Mouse (Mus musculus) stomach, postnatal 0 days (tissue): Measurements from ENCODE around the gene Rptor. TPM values are rescaled to one million over a fixed set of nuclear protein-coding genes. Genes with fewer than 3 reads are reported as not detected.
A peak's percentile ranks its signal among the peaks of the same experiment; 100 is the strongest.

ENCODE experiments used
- ATAC-seq: fragments of 200-750 bp; cut with Nextera tagmentation; 2 replicates; pipeline ENCODE4 v1.8.0; 2017; ENCODE audit not compliant: low FRiP score, low TSS enrichment
- DNase-seq: peaks from one replicate; pipeline ENCODE4 v3.0.0-alpha.2; 2016; ENCODE audit warnings: low spot score
- H3K27ac ChIP-seq: fragments of 300-500 bp; sonication (generic); replicated peaks from 2 replicates; pipeline ENCODE4 v1.5.1; 2014; ENCODE audit warnings: mild to moderate bottlenecking, control low read depth
- H3K27me3 ChIP-seq: fragments of 300-500 bp; sonication (generic); 2 replicates; pipeline ENCODE4 v1.6.1; 2014; ENCODE audit warnings: low read length; ENCODE audit not compliant: control insufficient read depth, insufficient read depth
- H3K36me3 ChIP-seq: fragments of 300-500 bp; sonication (generic); 2 replicates; pipeline ENCODE4 v1.6.1; 2014; ENCODE audit warnings: low read length, mixed read lengths; ENCODE audit not compliant: control insufficient read depth, insufficient read depth
- H3K4me1 ChIP-seq: fragments of 300-500 bp; sonication (generic); replicated peaks from 2 replicates; pipeline ENCODE4 v1.6.1; 2014; ENCODE audit warnings: antibody characterized with exemption; ENCODE audit not compliant: control insufficient read depth, insufficient read depth
- H3K4me2 ChIP-seq: fragments of 300-500 bp; sonication (generic); replicated peaks from 2 replicates; pipeline ENCODE4 v1.6.1; 2014; ENCODE audit warnings: low read depth, mild to moderate bottlenecking, control low read depth, moderate library complexity
- H3K4me3 ChIP-seq: fragments of 300-500 bp; sonication (generic); 2 replicates; pipeline ENCODE4 v1.5.1; 2014; ENCODE audit warnings: low read depth, low read length, control low read depth
- H3K9ac ChIP-seq: fragments of 300-500 bp; sonication (generic); 2 replicates; pipeline ENCODE4 v1.6.1; 2014; ENCODE audit warnings: mild to moderate bottlenecking, low read length, control low read depth, mixed read lengths
- H3K9me3 ChIP-seq: fragments of 300-500 bp; sonication (generic); 2 replicates; pipeline ENCODE4 v1.6.1; 2016; ENCODE audit warnings: low read length; ENCODE audit not compliant: control insufficient read depth
- CTCF ChIP-seq: IDR thresholded peaks from 2 replicates; pipeline ENCODE4 v1.5.1; 2016; ENCODE audit warnings: antibody characterized with exemption, low read depth, mild to moderate bottlenecking, moderate library complexity
- EP300 ChIP-seq: optimal IDR thresholded peaks from 2 replicates; pipeline ENCODE3; 2016; ENCODE audit warnings: antibody characterized with exemption
- WGBS: fragments of 180-500 bp; shearing (Covaris S2); extraction: QIAGEN DNeasy Blood & Tissue Kit; methylation state at CpG from one replicate; pipeline ENCODE4 v1.1.7; 2014; 5-methylcytosine and 5-hydroxymethylcytosine counted together
- polyA plus RNA-seq: library from polyadenylated mRNA; unstranded; fragments of >200 nt; fragmentation: Nextera tagmentation; extraction: Ambion mirVana; gene quantifications from 2 replicates; pipeline ENCODE4 v1.2.1, GENCODE M21; 2015

The Rptor gene
- polyA plus RNA-seq, 1 experiment from 2014 or later, result 3.7 TPM

- DNase-seq (peak; percentile 80), ATAC-seq (peak; percentile 74)
- Histone ChIP-seq H3K4me3 (no peak overlapping the region; the same call in 1 of the 2 replicates), H3K36me3 (peaks cover 22% of the 10 kb centered on the region; the same call in 1 of the 2 replicates), H3K27ac (peak overlapping the region; percentile 83), H3K4me1 (peaks cover 14% of the 10 kb centered on the region; the same call in 1 of the 2 replicates), H3K27me3 (no peaks in the 10 kb centered on the region), H3K9ac (peak overlapping the region; percentile 27; the same call in 1 of the 2 replicates), H3K4me2 (peak overlapping the region; percentile 29), H3K9me3 (no peaks in the 10 kb centered on the region)
- no peak for TF ChIP-seq CTCF
- no peak for TF ChIP-seq EP300
- 68% methylated on average over 15 of the region's 15 CpGs for WGBS
These were observed 313.5 kb downstream of the Rptor start for GRCm38 (mm10) chr11:119916102-119916790.

GRCm38 (mm10) chr11:119916834-119917469 is 314.2 kb downstream of the Rptor start:
- TF ChIP-seq CTCF (no peak), EP300 (no peak)
- H3K4me2 ChIP-seq, result peak overlapping the region; percentile 29; the same call in 1 of the 2 replicates
- no peaks in the 10 kb centered on the region for H3K9me3 ChIP-seq
- ATAC-seq, result no peak
- H3K4me1 ChIP-seq, result peaks cover 14% of the 10 kb centered on the region; the same call in 1 of the 2 replicates
- no peak for DNase-seq
- peaks cover 22% of the 10 kb centered on the region; the same call in 1 of the 2 replicates for H3K36me3 ChIP-seq
- H3K9ac ChIP-seq, result no peak overlapping the region
- H3K27me3 ChIP-seq, result no peaks in the 10 kb centered on the region
- WGBS, result 89% methylated on average over 21 of the region's 21 CpGs
- no peak overlapping the region for H3K4me3 ChIP-seq
- 0 out of 2 replicates have a peak overlapping the region, but pooled peaks have one; percentile 13 for H3K27ac ChIP-seq

GRCm38 (mm10) chr11:119918521-119918920 is 315.8 kb downstream of the Rptor start:
- 84% methylated on average over 7 of the region's 7 CpGs for whole genome bisulfite sequencing
- H3K36me3 ChIP-seq, result peaks cover 22% of the 10 kb centered on the region; the same call in 1 of the 2 replicates
- H3K27ac ChIP-seq, result no peak overlapping the region
- no peak overlapping the region for H3K4me2 ChIP-seq
- H3K9ac ChIP-seq, result no peak overlapping the region
- H3K27me3 ChIP-seq, result no peaks in the 10 kb centered on the region
- peaks cover 10% of the 10 kb centered on the region; the same call in 1 of the 2 replicates for H3K4me1 ChIP-seq
- no peak for ATAC-seq
- no peak for TF ChIP-seq CTCF
- no peak for TF ChIP-seq EP300
- no peak for DNase-seq
- no peak overlapping the region for H3K4me3 ChIP-seq
- H3K9me3 ChIP-seq, result no peaks in the 10 kb centered on the region

- no peak overlapping the region for H3K4me2 ChIP-seq
- TF ChIP-seq CTCF, result no peak
- TF ChIP-seq EP300, result no peak
- no peak overlapping the region for H3K27ac ChIP-seq
- H3K4me1 ChIP-seq, result peaks cover 8% of the 10 kb centered on the region; the same call in 1 of the 2 replicates
- H3K27me3 ChIP-seq, result no peaks in the 10 kb centered on the region
- DNase-seq, result no peak
- H3K36me3 ChIP-seq, result peaks cover 22% of the 10 kb centered on the region; the same call in 1 of the 2 replicates
- no peak for ATAC-seq
- H3K9ac ChIP-seq, result no peak overlapping the region
- H3K9me3 ChIP-seq, result no peaks in the 10 kb centered on the region
- 94% methylated on average over 4 of the region's 4 CpGs for WGBS
- H3K4me3 ChIP-seq, result no peak overlapping the region
These were observed 316.7 kb downstream of the Rptor start for GRCm38 (mm10) chr11:119919432-119919831.

GRCm38 (mm10) chr11:119919897-119920296 is 317.2 kb downstream of the Rptor start:
- ATAC-seq, result no peak

More at GRCm38 (mm10) chr11:119919897-119920296, 317.2 kb downstream of the Rptor start:
- H3K4me2 ChIP-seq, result no peak overlapping the region
- H3K4me3 ChIP-seq, result no peak overlapping the region
- H3K4me1 ChIP-seq, result 0 out of 2 replicates have a peak, but pooled peaks cover 4% of the 10 kb centered on the region
- peaks cover 22% of the 10 kb centered on the region; the same call in 1 of the 2 replicates for H3K36me3 ChIP-seq
- no peaks in the 10 kb centered on the region for H3K27me3 ChIP-seq
- no peaks in the 10 kb centered on the region for H3K9me3 ChIP-seq
- no peak overlapping the region for H3K27ac ChIP-seq
- 68% methylated on average over 8 of the region's 8 CpGs for WGBS
- peak; percentile 84 for DNase-seq
- no peak for TF ChIP-seq EP300
- peak; percentile 91 for TF ChIP-seq CTCF
- no peak overlapping the region for H3K9ac ChIP-seq
